Mouse (Mus musculus): ENCODE results near the gene Wdfy4.

The Wdfy4 gene

GRCm38 (mm10) chr14:33189849-33190423 lies 4.6 kb upstream of the Wdfy4 start:
- no peak for DNase-seq (ENCODE audit: low spot score)

- no peak for DNase-seq (ENCODE audit: low spot score)
These were observed 3.9 kb upstream of the Wdfy4 start for GRCm38 (mm10) chr14:33189230-33189629.

DNA sequence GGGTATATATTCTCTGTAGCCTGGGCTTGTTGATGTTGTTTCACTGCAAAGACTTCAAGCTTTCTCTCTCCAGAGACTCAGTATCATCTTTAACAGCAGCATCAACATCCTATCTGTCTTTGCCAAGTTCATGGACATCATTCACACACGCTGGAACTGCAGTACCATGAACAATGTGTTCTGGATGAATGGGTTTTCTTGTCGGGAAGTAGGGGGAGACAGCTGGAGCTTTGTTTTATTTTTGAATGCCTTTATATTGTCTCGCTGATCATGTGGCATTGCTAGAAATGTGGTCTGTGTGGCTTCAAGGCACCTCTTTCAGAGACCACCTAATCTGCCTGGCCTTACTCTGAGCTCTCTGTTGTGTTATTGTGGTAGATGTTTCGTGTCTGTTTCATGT lies 1.9 kb upstream of the Wdfy4 start:
- DNase-seq (ENCODE audit: low spot score): no peak

DNA sequence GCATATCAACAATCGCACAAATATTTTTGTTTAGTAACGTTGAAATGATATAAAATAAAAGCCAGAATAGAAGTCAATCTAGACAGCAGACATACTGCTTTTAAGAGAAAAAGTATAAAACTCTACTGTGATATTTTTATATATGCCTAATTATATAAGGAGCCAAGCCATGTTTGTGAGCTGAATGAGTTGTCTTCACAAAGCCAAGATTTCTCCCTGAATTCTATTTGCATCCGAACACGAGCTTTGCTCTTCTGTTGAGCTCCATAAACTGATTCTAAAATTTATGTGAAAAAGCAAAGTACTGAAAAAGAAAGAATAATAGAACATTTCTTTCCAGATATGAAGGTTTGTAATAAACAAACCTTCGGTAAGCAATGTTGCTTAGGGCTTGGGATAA lies 5.2 kb downstream of the Wdfy4 start:
- no peak for DNase-seq (ENCODE audit: low spot score)

DNA sequence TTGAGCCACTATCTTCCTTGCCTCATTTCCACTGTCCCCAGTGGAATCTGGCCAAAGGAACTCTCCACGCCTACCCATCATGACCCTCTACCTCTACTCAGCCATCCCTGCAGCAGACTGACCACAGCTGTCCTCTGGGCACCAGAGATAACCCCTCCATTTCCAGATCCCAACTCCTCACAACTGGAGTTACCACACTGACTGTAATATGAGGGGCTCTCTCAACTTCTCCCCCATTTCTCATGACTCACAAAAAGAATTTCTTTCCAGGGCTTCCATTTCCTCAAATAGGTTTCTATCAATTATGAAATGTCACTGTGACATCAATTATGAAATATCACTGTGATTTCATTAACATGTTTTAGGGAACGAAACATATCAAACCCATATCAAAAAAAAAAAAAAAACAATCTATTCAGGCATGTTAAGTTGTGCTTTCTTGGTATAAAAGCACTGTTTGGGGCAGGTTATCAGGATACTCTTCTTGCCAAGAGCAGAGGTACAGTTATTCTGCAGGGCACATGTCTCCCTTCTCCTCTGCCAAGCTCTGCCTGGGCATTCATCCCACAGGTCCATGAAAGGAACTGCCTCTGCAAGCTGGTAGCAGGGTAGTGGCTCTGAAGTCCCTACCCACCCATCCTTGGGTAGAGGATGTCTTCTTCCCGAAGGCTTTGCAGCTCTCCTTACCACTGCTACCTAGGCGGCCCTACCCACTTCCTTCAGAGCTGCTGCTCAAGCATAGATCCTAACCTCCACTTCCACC lies 10.1 kb downstream of the Wdfy4 start:
- no peak for DNase-seq (ENCODE audit: low spot score)

DNA sequence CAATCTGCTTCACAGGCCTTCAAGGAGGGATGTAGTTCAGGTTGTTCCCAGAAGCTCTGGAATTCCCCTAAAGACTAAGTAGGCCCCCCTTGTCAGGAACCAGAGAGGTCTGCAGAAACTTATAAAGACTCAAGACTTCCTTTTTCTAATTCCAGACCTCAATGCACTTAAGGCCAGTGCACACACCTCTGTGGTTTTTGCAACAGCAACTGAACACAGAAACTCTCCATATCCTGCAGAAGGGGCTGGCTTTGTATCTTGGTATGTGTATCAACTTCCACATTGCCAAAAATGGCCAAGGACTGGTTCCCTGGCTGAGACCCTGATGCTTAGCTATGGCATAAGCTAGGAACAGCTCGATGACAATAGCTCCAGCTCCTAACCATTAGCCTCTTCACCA lies 13.4 kb downstream of the Wdfy4 start:
- DNase-seq (ENCODE audit: low spot score): no peak

DNA sequence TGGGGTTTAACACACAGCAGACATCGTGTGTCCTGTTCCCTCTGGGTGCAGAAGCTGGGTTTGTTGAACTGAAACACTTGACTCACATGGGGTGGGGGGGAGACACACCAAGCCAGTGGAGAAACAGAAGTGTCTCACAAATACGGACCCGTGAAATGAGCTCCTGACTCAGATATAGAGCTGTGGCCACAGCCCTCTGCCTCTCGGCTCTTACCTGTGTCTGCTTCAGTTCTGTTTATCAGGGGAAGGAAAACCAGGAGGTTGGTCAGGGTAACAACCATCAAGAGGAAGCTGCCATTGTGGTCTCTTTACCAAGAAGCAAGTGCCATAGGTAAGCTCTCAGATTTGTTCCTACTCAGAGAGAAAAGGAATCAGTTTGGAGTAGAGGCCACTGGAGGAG lies 16.6 kb downstream of the Wdfy4 start:
- DNase-seq (ENCODE audit: low spot score): no peak

- DNase-seq (ENCODE audit: low spot score): no peak
These were observed 23.1 kb downstream of the Wdfy4 start for GRCm38 (mm10) chr14:33162238-33162637.

GRCm38 (mm10) chr14:33158268-33158667 lies 27.0 kb downstream of the Wdfy4 start:
- no peak for DNase-seq (ENCODE audit: low spot score)

DNA sequence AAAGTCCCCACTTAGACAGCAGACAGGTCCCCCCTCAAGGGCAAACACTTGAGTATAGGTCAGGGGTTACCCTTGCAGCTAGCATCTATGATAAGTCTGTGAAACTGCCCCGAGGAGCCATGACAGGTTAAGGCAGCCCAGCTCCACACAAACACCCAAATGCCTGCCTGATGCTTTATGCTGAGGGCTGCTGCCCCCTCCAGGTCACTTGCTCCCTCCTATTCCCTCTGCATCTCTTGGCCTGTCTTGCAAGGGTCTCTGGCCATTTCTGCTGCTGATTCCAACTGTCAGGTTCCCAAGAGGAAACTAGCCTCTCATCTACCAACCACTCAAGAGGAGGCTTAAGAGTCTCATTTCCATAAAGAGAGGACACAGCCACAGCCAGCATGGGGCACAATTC lies 32.4 kb downstream of the Wdfy4 start:
- no peak for DNase-seq (ENCODE audit: low spot score)

GRCm38 (mm10) chr14:33146287-33146686 lies 39.0 kb downstream of the Wdfy4 start:
- DNase-seq (ENCODE audit: low spot score): no peak

- no peak for DNase-seq (ENCODE audit: low spot score)
These were observed 48.5 kb downstream of the Wdfy4 start for GRCm38 (mm10) chr14:33136843-33137242.

DNA sequence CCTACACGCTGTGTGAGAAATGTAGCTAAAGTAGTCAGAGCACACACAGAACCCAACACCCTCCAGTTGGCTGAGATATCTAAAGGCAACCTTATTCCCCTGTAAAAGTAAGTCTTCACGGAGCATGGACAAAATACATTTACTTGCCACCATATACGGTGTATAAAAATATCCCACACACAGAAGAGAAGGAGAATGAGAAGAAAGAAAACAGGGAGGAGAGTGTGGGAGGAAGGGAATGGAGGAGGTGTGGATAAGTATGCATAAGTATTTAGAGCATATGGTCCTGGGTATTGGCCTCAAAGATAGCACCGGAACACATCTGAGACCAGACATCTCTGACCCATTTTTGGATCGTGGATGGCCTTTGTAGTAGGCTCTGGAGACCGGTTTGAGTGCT lies 50.1 kb downstream of the Wdfy4 start:
- DNase-seq (ENCODE audit: low spot score): no peak

- DNase-seq (ENCODE audit: low spot score): no peak
These were observed 54.1 kb downstream of the Wdfy4 start for GRCm38 (mm10) chr14:33131044-33131758.

DNA sequence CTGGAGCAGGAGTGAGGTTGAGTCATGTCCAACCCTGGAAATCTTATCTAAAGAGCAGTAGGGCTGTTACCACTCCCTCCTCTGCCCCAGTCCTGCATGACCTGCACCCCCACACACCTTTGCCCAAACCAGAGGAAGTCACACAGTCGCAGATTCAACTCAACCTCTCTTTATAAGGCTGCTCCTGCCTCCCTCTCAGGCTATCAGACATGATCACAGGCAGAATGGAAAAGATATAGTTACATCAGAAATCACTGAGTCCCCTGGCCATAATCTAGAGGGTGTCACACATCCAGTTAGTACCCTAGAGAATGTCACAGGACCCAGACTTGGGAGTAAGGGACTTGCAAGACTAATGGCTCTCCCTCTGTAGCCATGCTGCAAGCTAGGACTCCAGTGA lies 68.7 kb downstream of the Wdfy4 start:
- DNase-seq (ENCODE audit: low spot score): no peak

DNA sequence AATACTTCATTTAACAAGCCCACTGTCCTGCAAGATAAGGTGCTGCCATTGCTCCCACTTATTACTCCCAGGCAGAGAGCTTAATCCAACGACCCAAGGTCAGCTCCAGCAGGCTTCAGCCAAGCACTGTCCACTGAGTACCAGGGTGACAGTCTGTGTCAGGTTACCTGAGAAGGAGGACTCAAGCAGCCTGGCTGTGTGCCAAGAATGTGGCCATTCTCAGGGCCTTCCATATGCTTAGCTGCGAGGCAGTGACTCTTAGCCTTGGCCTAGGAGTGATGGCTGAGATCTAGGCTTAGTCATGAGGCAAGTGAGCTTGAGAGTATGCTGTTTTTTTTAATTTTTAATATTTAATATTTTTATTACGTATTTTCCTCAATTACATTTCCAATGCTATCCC lies 80.5 kb downstream of the Wdfy4 start:
- no peak for DNase-seq (ENCODE audit: low spot score)

DNA sequence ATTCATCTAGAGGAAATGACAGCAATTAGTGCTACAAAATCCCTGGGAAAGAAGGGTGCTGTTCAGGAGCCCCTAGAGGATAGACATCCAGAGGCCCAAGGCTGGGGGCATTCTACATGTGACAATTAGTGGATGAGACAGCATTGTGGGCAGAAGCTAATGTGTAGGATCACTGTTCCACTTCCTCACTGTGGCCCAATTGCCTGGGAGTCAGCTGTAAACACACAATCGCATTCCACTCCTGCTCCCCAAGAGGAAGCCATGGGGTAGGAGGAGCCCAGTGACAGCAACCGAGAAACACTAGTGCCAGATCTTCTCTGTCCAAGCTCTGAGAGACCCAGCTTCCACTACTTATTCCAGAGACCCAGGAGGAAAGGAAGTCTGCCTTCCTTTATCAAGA lies 83.7 kb downstream of the Wdfy4 start:
- no peak for DNase-seq (ENCODE audit: low spot score)

DNA sequence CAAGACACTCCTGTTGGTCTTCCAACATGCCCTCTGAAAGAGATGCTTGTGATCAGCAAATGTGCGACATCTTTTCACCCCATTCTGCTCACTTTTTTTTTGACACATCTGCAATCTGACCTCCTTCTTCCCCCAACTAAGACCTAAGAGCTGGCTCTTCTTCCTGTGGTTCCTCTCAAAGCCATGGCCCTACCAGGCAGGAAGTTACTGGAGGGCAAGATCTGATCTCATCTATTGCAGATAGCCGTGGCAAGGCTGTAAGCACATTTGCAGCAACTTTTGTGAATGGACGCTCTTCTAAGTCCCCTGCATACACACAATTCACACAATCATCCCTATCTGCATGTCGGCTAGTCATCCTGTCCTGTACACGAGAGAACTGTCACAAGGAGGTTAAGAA lies 85.4 kb downstream of the Wdfy4 start:
- DNase-seq (ENCODE audit: low spot score): no peak

- no peak for DNase-seq (ENCODE audit: low spot score)
These were observed 86.2 kb downstream of the Wdfy4 start for GRCm38 (mm10) chr14:33099111-33099510.

GRCm38 (mm10) chr14:33096462-33096861 lies 88.8 kb downstream of the Wdfy4 start:
- DNase-seq (ENCODE audit: low spot score): no peak

DNA sequence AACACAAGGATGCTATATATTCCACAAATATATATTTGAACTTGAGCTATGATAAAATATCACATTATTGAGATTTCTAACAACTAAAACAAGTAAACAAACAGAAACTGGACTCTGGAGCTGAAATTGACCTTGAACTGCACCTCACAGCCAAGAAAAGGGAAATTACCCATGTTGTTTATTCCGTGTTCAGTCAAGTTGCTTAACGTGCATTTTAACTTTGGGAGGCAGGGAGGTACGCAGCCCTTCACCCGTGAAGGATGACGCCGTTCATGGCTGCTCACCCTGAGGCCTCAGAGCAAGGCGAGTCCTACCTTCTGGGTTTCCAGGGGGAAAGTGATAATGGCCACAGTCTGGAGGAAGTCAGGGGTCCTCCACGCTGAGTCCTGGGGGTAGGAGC lies 102.0 kb downstream of the Wdfy4 start:
- DNase-seq (ENCODE audit: low spot score): no peak

GRCm38 (mm10) chr14:33082301-33082700 lies 103.0 kb downstream of the Wdfy4 start:
- DNase-seq (ENCODE audit: low spot score): no peak

- DNase-seq (ENCODE audit: low spot score): no peak
These were observed 103.9 kb downstream of the Wdfy4 start for GRCm38 (mm10) chr14:33081370-33081860.
